Mouse (Mus musculus) G1E-ER4 (cell line): ENCODE data around the gene 9530002B09Rik. TPM values are rescaled to one million over a fixed set of nuclear protein-coding genes. Genes with fewer than 3 reads are reported as not detected.

ENCODE experiments used
- GATA1 ChIP-seq: IDR thresholded peaks from one replicate; pipeline ENCODE4 v1.8.0; 2012; ENCODE audit warnings: low read length, inconsistent platforms
- polyA plus RNA-seq: library from polyadenylated mRNA; stranded (reverse); fragments of >175 nt; gene quantifications from 2 replicates; pipeline ENCODE4 v1.2.3, GENCODE M21; 2012

Gene 9530002B09Rik
- not detected in 2 replicates for polyA plus RNA-seq

DNA sequence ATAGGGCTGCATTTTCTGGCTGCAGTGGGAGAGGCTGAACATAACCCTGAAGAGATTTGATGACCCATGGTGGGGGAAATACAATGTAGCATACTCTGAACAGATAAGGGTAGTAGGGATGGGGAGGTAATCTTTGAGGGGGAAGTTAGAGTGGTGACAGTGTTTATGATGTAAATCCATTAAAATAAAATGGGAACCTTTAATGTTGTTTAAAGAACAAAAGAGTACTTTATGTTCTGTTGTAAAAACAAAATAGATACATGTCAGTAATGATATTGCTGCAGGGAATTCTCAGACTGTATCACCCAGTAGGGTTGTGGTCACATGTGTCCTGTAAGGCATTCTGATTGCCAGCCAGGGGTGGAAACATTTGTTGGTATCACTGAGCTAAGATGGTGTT lies at the start of gene 9530002B09Rik:
Gene 9530002B09Rik (plus strand): TSS at position 301 of the 400 bp plus-strand sequence.
- no peak for TF ChIP-seq GATA1

Other genes with a start within 250 kb of the 9530002B09Rik start
- 5.5 and 12.4 TPM in 2 replicates for gene Ppt1, start 147.0 kb downstream of the 9530002B09Rik start, polyA plus RNA-seq
- gene Cap1, start 196.8 kb downstream of the 9530002B09Rik start, polyA plus RNA-seq: 17.3 and 20.0 TPM in 2 replicates